Mouse (Mus musculus): ENCODE results near the gene Pilrb1.

Pilrb1 gene

DNA sequence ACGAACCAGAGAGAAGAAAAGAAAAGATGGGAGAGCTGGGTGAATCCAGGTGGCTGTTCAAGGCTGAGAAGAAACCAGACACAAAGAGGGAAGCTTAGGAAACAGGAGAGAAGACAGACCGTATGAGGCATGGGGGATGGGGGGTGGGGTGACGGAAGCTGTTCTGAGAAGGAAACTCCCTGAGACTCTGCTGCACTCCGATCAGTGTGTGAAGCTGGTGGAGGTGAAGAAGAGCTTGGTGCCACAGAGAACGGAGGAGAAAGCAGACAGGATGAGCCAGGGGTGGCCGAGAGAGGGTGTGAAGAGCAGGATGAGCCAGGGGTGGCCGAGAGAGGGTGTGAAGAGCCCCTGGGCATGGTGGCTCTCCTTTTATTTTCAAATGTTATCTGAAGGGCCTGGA, 31.5 kb downstream of the Pilrb1 start:
- DNase-seq: no peak

- DNase-seq: no peak
These were observed 31.9 kb downstream of the Pilrb1 start for GRCm38 (mm10) chr5:137825971-137826370.

GRCm38 (mm10) chr5:137825030-137825429, 32.9 kb downstream of the Pilrb1 start:
- no peak for DNase-seq

GRCm38 (mm10) chr5:137823455-137824045, 34.4 kb downstream of the Pilrb1 start:
- DNase-seq: no peak

DNA sequence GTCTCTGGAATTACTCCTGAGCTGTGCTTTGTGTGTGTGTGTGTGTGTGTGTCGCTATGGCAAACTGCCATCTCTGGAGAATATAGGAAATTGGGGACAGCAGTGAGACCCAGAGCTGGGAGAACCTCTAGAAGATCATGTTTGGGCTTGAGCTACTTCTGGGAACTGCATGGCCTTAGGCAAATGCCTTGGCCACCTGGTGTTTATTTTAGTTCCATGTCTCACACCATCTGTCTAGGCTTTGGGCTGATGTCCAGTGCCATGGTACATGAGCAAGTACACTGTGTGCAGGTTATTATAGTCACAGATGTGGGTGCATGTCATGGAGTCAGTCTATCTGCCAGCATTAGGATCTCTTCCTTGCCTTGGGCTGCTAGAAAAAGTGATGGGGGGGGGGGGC, 35.3 kb downstream of the Pilrb1 start:
- DNase-seq: no peak

GRCm38 (mm10) chr5:137822126-137822525, 35.8 kb downstream of the Pilrb1 start:
- no peak for DNase-seq

DNA sequence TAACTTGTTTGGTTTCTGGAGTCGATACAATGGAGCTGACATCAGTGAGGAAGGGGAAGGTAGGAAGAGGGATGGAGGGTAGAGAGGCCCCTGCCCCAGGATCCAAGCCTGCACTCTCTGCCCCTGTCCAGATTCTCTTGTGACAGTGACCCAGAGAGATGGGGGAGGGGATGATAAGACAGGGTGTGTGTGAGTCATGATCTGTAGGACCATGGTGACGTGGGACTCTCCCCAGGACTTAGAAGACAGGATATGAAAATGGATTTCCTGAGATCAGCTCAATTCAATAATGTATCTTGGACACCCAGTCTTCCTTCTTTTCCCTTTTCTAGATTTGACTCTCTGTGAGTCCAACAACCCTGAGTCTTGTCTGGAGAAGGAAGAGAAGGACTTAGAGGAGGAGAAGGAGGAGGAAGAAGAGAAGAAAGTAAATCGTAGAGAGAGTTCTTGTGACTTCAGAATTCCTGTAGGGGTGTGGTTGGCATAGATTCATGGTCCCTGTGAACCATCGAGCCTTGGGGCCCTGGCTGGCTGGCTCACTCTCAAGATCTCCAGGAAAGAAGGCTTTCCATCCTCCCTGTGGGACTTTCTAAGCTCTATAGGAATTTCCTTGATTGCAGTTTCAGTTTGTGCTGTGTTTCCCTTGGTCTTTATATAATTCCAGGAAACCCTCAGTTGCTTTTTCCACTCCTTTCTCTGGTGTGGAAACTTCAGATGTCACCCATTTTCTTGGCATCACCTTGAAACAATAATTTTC, 40.3 kb downstream of the Pilrb1 start:
- no peak for DNase-seq

DNA sequence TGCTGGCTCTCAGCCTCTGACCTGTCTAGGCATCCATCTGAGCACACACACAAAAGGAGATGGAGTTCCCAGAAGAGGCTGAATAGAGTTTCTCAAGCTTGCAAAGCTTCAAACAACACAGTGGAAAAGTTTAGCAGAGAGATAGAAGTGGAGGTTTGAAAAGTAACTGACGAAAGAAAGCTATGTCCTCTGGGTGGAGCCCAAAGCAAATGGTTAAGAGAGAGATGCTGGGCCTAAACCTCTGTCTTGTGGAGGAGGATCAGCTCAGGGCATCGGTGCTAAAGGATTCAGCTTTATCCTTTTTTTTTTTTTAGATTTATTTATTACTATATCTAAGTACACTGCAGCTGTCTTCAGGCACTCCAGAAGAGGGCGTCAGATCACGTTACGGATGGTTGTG, 49.6 kb downstream of the Pilrb1 start:
- no peak for DNase-seq

DNA sequence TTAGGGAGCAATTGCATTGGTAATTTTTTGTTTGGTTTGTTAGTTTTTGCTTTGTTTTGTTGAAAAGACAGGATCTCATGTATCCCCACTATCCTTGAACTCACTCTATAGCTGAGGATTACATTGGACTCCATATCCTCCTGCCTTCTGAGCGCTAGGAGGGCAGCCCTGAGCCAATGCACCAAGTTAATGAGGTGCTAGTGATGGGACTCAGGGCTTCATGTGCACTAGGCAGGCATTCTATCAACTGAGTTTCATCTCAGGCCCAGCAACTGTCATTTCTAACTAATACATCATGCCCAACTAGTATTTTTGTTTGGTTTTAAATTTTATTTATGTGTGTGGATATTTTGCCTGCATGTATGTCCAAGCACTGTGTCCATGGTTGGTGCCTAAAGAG, 51.7 kb downstream of the Pilrb1 start:
- no peak for DNase-seq
